Mouse (Mus musculus): Measurements from ENCODE around the gene Polr2b.

The Polr2b gene

DNA sequence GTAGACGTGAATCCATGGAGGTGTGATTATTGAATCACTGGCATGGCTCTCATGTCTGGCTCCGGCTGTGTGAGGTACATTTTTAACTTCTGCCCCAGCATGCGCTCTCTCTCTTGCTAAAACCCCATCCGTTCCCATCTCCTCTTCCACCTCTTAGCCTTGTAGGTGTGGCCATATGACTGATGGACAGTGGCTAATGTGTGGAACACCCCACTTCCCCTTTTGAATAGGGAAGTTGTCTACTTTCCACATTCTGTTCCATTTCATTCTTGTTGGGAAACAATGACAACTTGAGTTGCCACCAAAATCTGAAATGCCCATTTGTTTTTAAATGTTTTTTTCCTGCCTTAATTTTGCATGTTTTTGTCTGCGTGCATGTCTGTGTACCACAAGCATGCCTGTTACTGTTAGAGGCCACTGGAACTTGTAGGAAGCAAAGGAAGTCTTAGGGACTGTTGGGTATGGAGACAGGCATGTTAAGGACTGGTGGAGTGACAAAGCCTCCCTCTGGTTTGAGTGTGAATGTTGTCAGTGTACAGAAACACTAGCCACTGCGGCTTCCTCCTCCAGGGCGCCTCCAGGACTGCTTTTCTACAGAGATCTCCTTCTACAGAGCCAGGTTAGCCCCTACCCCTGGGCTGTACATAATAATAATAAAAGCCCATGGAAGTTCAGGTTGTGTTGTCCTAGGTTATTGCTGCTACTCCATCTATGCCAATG is 17.0 kb upstream of the Polr2b start:
- in situ Hi-C loops (cut with MboI, MseI): no loop called here

DNA sequence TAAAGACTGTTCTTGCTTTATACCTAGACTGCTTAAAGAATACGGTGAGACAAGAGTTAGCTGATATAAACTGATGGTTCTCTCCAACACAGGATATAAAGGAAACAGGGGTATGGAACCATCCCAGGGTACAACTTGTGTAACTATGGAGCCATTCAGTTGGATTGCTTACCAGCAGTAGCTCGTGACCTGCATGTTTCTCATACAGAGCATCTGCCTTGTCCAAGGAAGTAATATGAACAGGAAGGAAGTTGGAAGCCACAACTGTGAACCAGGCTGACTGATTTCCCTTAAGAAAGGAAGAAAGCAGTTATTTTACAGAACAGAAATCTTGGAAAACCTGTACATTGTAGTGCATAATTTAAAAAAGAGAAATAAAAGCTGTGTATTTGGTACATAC is 10.5 kb upstream of the Polr2b start:
- in situ Hi-C loops (cut with MboI, MseI): no loop called here

GRCm38 (mm10) chr5:77301296-77301903 is 8.5 kb upstream of the Polr2b start:
- in situ Hi-C loops (cut with MboI, MseI): no loop called here

- in situ Hi-C loops (cut with MboI, MseI): no loop called here
Observed at GRCm38 (mm10) chr5:77307821-77308553, 2.0 kb upstream of the Polr2b start.

DNA sequence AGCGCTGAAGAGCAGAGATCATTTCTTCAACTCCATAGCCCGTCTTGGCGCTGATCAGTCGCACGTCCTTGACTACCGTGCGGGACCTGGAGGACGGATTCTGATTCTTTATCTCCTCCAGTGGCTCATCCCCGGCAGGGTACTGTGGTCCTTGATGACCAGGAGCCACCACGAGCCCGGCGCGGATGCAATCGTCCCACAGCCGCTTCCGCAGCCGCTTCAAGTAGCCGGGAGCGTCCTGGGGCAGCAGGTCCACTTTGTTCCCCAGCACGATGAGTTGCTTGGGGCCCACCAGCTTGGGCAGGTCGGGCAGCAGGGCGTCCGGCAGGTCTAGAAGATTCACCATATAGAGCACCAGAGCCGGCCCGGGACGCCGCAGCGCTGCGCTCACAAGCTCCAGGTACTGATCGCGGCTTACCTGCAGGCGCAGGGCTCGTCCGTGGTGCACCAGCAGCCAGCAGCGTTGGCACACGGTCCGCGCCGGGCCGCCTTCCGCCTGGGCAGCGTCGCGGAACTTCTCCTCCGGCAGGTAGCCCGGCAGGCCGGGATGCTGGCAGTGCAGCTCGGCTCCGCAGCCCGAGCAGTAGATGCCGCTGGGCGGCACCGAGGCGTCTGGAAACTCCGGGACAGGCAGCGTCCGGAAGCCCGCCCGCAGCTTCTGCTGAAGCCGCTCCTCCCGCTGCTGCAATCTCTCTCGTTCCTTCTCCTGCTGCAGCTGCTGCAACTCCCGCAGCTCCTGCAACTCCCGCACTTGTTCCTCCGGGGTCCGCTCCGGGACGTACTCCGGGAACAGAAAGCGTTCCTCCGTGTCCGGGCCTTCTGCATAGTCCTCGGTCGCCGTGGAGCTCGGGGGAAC is 668 bp upstream of the Polr2b start:
- in situ Hi-C loops (cut with MboI, MseI): no loop called here

DNA sequence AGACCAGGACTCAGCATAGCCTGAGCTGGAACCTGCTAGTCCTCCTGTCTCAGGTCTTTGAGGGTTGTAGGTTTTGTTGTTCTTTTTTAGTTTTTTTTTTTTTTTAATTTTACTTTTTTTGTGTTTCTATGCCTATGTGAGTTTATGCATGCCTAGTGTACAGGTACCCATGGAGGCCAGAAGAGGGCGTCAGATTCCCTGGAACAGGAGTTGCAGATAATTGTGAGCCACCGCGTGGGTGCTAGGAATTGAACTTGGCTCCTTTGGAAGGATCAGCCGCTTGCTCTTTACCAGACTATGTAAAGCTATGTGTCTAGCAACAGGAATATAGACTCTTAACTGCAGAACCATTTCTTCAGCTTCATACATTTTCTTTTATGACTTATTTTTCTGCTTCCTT is 4.3 kb downstream of the Polr2b start:
- in situ Hi-C loops (cut with MboI, MseI): no loop called here

- in situ Hi-C loops (cut with MboI, MseI): no loop called here
Observed at GRCm38 (mm10) chr5:77314986-77315385, 5.0 kb downstream of the Polr2b start.

DNA sequence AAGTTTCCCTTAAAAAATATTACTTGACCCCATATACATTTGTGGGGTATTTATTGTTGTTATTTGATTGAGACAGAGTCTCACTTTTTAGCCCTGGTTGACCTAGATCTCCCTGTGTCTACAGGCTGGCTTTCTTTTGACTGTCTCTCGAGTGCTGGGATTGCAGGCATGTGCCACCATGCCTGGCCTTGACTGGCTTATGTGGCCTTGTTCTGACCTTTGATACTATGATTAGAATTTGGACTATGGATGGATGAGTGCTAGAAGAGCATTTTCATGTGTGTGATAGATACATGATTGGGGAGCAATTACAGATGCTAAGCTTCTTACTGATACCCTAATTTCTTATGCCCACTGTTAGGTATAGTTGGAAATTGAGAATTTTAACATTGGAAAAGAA is 15.0 kb downstream of the Polr2b start:
- in situ Hi-C loops (cut with MboI, MseI): no loop called here

GRCm38 (mm10) chr5:77330154-77330553 is 20.2 kb downstream of the Polr2b start:
- in situ Hi-C loops (cut with MboI, MseI): no loop called here

DNA sequence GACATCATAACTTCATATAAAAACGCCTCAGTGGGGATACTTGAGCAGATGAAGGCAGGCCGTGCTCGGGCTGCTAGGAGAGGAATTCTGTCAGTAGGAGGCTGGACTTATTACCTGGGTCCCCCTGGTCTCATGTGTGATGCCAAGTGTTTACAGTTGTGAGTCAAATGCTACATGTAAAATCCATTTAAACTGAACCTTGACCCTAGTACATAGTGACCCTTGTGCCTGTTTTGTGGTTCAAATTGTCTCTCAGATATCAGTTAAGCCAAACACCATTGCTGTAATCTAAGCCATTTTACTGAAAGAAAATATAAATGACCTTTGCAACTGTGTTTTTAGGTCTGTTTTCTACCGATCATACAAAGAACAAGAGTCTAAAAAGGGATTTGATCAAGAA is 30.1 kb downstream of the Polr2b start:
- in situ Hi-C loops (cut with MboI, MseI): no loop called here

DNA sequence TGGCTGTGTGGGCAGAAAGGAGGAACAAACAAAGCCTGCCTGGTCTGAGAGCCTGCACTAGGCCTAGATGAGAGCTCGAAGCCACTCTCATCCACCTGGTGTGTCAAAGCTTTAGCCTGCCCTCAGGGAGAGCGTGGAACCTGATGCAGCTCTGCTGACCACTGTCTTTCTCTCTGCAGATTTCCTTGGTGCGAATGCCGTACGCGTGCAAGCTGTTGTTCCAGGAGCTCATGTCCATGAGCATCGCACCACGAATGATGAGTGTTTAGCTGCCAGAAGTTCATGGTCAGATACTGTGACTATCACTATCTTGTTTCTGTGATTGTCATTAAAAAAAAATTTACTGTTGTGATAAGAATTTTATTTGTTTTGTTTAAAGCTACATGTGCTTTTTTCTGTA is 39.0 kb downstream of the Polr2b start:
- in situ Hi-C loops (cut with MboI, MseI): no loop called here

DNA sequence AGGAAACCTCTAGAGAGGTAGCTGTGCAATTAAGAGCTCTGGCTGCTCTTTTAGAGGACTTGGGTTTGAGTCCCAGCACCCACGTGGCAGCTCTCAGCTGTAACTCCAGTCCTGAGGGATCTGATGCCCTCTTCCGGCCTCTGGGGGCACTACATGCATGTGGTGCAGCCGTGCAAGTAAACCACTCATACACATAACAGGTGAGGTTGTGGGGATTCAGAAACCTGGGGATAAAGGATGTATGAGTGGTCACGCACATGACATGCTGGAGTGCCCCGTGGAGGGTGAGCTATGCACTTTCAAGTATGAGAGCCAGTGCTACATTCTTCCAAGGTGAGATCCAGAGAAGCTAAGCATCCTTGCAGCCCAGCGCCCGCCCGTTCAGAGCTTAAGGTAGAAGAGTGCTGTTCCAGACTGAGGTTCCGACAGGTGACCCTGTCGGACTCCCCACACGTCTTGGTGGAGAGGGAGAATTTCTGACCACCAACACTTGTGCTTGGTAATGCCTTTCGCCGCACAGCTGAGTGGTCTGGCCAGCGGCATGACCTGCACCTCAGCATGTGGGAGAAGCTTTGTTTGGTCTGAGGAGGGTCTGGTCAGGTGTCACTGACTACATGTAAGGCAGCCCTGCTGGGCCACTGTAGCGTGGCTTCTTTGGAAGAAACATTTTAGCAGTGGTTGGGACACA is 40.2 kb downstream of the Polr2b start:
- in situ Hi-C loops (cut with MboI, MseI): loop anchor here in 1 of 2 experiments (5.0 to 10.0 kb wide), 2 partner anchors 112 to 735 kb away; no protein-coding TSS in a partner anchor

- in situ Hi-C loops (cut with MboI, MseI): loop anchor here in 1 of 2 experiments (5.0 to 10.0 kb wide), 2 partner anchors 111 to 733 kb away; no protein-coding TSS in a partner anchor
Observed at GRCm38 (mm10) chr5:77351691-77352090, 41.7 kb downstream of the Polr2b start.

DNA sequence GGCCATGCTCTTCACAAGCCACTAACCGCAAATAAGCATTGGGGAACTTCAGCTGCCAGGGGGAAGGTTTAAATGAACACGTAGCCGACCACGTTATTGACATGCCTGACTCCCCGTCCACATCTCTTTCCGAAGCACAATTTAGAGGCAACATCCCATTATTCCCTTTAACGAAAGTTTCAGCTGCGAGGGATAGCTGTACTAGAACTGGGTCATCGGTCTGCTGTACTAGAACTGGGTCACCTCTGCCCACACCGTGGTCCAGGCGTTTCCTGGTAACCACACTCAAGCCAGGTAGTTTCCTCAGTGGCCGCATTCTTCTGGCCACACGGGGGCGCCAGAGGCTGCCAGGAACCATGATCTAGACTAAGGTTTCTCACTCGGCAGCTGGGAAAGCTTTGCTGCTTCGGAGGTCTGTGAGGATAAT is 44.4 kb downstream of the Polr2b start:
- in situ Hi-C loops (cut with MboI, MseI): loop anchor here in 1 of 2 experiments (5.0 to 10.0 kb wide), 2 partner anchors 108 to 730 kb away; no protein-coding TSS in a partner anchor

DNA sequence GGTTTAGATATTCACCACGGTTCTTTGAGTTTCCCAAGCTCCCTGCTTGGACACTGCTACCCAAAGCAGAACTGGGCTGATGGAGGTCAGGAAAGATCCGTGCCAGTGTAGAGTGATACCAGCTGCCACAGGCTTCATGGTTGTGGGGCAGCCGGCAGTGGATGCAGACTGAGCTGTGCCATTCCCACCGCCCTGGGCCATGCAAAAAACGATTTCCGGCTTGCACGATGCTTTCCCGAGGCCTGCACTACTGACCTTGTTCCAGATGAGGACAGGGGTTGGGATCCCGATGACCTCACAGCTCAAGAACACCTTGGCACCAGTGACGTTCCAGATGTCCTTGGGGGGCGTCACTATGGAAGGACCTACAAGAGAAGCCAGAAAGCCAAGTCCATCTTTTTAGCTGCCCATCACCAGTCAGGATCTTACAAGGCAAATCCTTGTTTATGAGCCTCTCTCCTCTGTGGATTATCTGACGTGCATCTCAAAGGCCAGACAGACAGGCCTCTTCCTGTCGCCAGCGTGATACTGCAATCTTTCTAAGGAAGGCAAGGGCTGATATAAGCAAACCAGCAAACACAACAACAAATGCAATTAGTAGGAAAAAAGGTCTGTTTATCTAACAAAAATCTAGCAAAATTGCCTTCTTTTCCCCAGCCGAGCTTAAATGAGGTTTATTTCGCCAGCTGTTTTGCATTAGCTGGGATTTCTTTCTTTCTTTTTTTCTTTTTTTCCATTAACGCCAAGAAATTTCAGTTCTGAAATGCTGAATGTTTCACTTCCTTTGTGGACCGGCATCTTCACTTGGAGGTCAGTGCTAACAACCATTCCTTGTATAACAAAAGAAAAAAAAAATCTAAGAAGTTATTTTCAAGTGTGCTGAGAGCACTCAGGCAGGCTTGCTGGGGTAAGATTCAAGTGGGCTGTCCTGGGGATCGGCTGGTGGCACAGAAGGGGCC is 45.6 kb downstream of the Polr2b start:
- in situ Hi-C loops (cut with MboI, MseI): loop anchor here (5.0 to 10.0 kb wide), 4 partner anchors 42 to 729 kb away; no protein-coding TSS in a partner anchor

DNA sequence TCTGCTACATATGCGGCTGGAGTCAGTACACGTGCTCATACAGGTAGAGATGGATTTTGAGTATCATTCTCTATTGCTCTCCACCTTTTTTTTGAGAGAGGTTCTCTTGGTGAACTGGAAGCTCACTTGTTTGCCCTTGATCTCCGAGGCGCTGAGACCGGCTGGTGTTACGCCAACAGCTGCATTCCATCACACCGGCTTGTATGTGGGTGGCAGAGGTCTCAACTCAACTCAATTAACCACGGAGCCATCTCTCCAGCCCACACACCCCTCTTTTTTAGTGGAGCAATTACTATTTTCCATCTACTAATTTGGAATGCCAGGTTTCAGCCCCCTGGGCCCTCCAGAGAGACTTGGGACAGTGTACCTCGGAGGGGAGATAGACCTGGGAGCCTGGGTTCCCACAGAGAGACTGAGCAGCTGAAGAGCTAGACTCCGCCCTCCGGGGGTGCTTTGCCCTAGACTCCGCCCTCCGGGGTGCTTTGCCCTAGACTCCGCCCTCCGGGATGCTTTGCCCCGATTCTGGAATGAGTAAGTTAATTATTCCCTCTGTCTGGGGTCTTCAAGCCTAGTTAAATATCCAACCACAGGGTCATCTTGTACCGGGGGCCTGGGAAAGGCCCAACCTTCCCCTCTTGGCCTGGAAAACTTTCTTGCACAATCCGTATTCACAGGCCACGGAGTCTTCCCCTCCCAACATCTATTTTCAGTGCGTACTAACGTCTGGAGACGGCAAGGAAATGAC is 47.6 kb downstream of the Polr2b start:
- in situ Hi-C loops (cut with MboI, MseI): loop anchor here (5.0 to 10.0 kb wide), 4 partner anchors 40 to 727 kb away; no protein-coding TSS in a partner anchor

- in situ Hi-C loops (cut with MboI, MseI): loop anchor here (5.0 to 10.0 kb wide), 4 partner anchors 39 to 726 kb away; no protein-coding TSS in a partner anchor
Observed at GRCm38 (mm10) chr5:77358347-77358746, 48.4 kb downstream of the Polr2b start.

GRCm38 (mm10) chr5:77359971-77360370 is 50.0 kb downstream of the Polr2b start:
- in situ Hi-C loops (cut with MboI, MseI): loop anchor here (5.0 to 10.0 kb wide), 4 partner anchors 37 to 725 kb away; no protein-coding TSS in a partner anchor

DNA sequence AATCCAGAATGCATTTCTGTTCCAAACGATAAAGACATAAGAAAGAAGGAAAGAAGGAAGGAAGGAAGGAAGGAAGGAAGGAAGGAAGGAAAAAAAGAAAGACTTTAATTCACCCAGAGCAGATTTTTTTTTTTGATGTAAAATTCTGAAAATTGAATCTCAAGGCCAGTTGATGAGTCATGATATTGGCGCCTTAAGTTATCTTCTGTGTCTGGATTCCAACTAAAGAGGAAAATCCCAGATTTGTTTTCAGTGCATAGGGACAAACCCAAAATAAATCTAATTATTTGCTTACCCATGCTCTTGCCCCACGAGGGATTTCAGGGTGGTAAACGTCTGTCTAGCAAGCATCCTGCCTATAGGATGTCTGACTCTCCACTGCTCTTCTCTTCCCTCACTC is 51.1 kb downstream of the Polr2b start:
- in situ Hi-C loops (cut with MboI, MseI): no loop called here

All from T-helper 17 cell (primary cell).